Mouse (Mus musculus) cortical plate, adult 2 months (tissue): ENCODE measurements around the gene Ipcef1.

Experiments used
- CTCF ChIP-seq: fragments of 200-500 bp; IDR thresholded peaks from 2 replicates; pipeline ENCODE4 v1.5.1; 2011; ENCODE audit warnings: mild to moderate bottlenecking, control low read depth, low read length; ENCODE audit not compliant: insufficient read depth; ENCODE audit errors: extremely low read depth
- POLR2A ChIP-seq: fragments of 200-500 bp; IDR thresholded peaks from 2 replicates; pipeline ENCODE4 v1.6.1; 2011; ENCODE audit warnings: mild to moderate bottlenecking, low read length, control low read depth; ENCODE audit not compliant: insufficient read depth; ENCODE audit errors: extremely low read depth

DNA sequence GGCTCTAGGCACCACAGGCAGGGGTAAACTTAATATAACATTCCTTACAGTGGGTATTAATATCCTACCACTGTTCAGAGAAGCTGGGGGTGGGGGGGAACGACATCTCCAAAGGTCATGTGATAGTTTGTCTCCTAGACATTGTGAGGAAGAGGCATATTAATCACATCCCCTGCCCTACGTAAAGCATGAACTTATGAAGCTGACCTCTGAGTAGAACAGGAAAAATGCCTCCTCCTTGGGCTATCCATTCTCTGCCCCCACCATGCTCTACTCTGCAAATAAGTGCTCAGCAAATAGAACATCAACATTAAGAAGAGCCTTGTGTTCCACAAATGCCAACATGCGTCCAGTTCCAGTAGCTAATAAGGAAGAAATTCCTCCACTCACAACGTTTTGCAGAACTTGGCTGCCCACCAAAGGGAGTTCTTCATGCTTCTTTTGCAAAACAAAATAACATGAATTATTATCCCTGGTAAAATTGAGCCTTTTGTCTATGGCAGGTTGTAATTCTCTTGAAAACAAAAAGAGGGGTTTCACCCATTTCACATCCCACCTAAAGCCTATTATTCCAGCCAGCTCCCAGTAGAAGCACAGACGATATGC is 162.5 kb downstream of the Ipcef1 start:
- TF ChIP-seq CTCF, result no peak
- no peak for TF ChIP-seq POLR2A
